Mouse (Mus musculus) heart, embryonic 14.5 days (tissue): ENCODE measurements around the gene Hap1. TPM values are rescaled to one million over a fixed set of nuclear protein-coding genes. Genes with fewer than 3 reads are reported as not detected.

Experiments used
- ATAC-seq: fragments of 200-750 bp; cut with Nextera tagmentation; 2 replicates; pipeline ENCODE4 v1.8.0; 2017; ENCODE audit warnings: low read depth, moderate TSS enrichment; ENCODE audit not compliant: insufficient number of reproducible peaks, insufficient read depth, low FRiP score
- H3K27ac ChIP-seq, 2 experiments: fragments of 200-500 bp in 1 of 2; fragments of 300-500 bp in 1 of 2; sonication (generic) in 1 of 2; replicated peaks in 1 of 2; 2 replicates each; pipeline ENCODE4 v1.5.1; 2012 to 2014; ENCODE audit warnings: low read depth in 2 of 2, low read length in 2 of 2, control low read depth in 1 of 2, mild to moderate bottlenecking in 1 of 2, mixed read lengths in 1 of 2; ENCODE audit not compliant: control insufficient read depth in 1 of 2, insufficient read depth in 1 of 2
- H3K27me3 ChIP-seq: fragments of 300-500 bp; sonication (generic); 2 replicates; pipeline ENCODE4 v1.6.1; 2014; ENCODE audit warnings: mild to moderate bottlenecking, low read length, control low read depth; ENCODE audit not compliant: control insufficient read depth, insufficient read depth
- H3K36me3 ChIP-seq: fragments of 300-500 bp; sonication (generic); 2 replicates; pipeline ENCODE4 v1.6.1; 2014; ENCODE audit warnings: mild to moderate bottlenecking, control low read depth, low read length, mixed read lengths; ENCODE audit not compliant: control insufficient read depth, insufficient read depth
- H3K4me1 ChIP-seq, 2 experiments: fragments of 200-500 bp in 1 of 2; fragments of 300-500 bp in 1 of 2; sonication (generic) in 1 of 2; 2 replicates each; pipeline ENCODE4 v1.6.1; 2012 to 2014; ENCODE audit warnings: low read length in 2 of 2, control low read depth in 1 of 2, mixed read lengths in 1 of 2; ENCODE audit not compliant: control insufficient read depth in 2 of 2, insufficient read depth in 2 of 2
- H3K4me2 ChIP-seq: fragments of 300-500 bp; sonication (generic); 2 replicates; pipeline ENCODE4 v1.6.1; 2014; ENCODE audit warnings: mild to moderate bottlenecking, low read length
- H3K4me3 ChIP-seq, 2 experiments: fragments of 200-500 bp in 1 of 2; fragments of 300-500 bp in 1 of 2; sonication (generic) in 1 of 2; 2 replicates each; pipeline ENCODE4 v1.5.1; 2012 to 2014; ENCODE audit warnings: low read length in 2 of 2, mild to moderate bottlenecking in 2 of 2, control low read depth in 1 of 2, low read depth in 1 of 2, moderate library complexity in 1 of 2; ENCODE audit not compliant: control insufficient read depth in 1 of 2, insufficient read depth in 1 of 2
- H3K9ac ChIP-seq: fragments of 300-500 bp; sonication (generic); 2 replicates; pipeline ENCODE4 v1.6.1; 2014; ENCODE audit warnings: mild to moderate bottlenecking, low read length
- H3K9me3 ChIP-seq: fragments of 300-500 bp; sonication (generic); 2 replicates; pipeline ENCODE4 v1.6.1; 2016; ENCODE audit warnings: low read length, control low read depth; ENCODE audit not compliant: control insufficient read depth
- WGBS: fragments of 180-500 bp; shearing (Covaris S2); extraction: QIAGEN DNeasy Blood & Tissue Kit; methylation state at CpG from one replicate; pipeline ENCODE4 v1.1.7; 2014; 5-methylcytosine and 5-hydroxymethylcytosine counted together
- polyA plus RNA-seq: library from polyadenylated mRNA; unstranded; fragments of >200 nt; fragmentation: Nextera tagmentation; extraction: Ambion mirVana; gene quantifications from 2 replicates; pipeline ENCODE4 v1.2.1, GENCODE M21; 2014

Gene Hap1
- polyA plus RNA-seq, 1 experiment from 2014 or later = 4.3 TPM

DNA sequence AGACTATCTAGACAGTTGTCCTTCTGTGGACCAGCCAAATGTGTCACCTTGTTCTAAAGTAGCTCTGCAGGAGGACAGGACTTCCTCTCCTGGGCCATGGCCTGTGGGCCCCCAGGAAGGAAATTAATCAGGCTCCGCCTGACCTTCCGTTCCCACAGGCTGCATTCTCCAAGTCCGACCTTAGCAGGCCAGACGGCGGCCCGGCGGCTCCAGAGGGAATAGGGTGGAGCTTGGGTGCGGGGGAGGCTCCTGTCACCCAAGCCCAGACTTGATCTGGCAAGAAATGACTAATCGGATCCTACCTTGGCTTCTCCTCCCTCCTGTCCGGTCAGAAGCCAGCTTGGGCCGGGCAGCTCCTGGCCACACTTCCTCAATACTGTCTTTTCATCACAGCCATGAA, 39.3 kb upstream of the Hap1 start:
- 6% methylated on average over 11 of the region's 11 CpGs for WGBS

GRCm38 (mm10) chr11:100394353-100395074, 38.6 kb upstream of the Hap1 start:
- Histone ChIP-seq H3K4me2 (peak overlapping the region; percentile 85), H3K27ac (peak overlapping the region; percentile 79 to 91), H3K27me3 (no peaks in the 10 kb centered on the region), H3K4me1 (peaks cover 60 to 75% of the 10 kb centered on the region in 2 experiments), H3K9ac (peak overlapping the region; percentile 93), H3K4me3 (peak overlapping the region in 1 of 2 experiments; percentile 88; a peak in 2 of 4 replicates), H3K9me3 (no peaks in the 10 kb centered on the region), H3K36me3 (peaks cover 18% of the 10 kb centered on the region; the same call in 1 of the 2 replicates)
- 64% methylated on average over 5 of the region's 5 CpGs for WGBS
- no peak for ATAC-seq

More for the DNA sequence above, 39.3 kb upstream of the Hap1 start:
- Histone ChIP-seq H3K27me3 (no peaks in the 10 kb centered on the region), H3K9ac (peak overlapping the region; percentile 93), H3K4me3 (peak overlapping the region; percentile 73 to 88), H3K9me3 (no peaks in the 10 kb centered on the region), H3K4me1 (peaks cover 58 to 75% of the 10 kb centered on the region in 2 experiments), H3K27ac (peak overlapping the region; percentile 79 to 91), H3K4me2 (peak overlapping the region; percentile 85), H3K36me3 (peaks cover 18% of the 10 kb centered on the region; the same call in 1 of the 2 replicates)
- ATAC-seq = no peak

DNA sequence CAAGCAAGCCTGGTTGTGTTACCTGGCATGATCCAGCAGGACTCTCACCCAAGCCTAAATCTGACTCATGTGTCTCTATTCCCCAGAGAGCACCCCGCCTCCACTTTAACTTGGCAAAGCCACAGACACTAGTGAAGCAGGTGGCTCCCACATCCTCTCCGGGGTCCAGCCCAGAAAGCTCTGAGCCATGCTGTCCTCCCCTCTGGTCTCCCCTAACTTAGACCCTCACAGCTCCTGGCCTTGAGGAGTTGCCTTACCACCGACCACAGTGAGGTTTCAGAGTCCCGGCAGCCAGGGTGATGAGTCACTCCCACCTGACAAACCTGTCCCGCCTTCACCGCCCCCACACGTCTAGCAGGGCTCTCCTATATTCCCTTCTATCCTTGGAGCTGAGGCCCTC, 37.8 kb upstream of the Hap1 start:
- H3K9ac ChIP-seq = 0 out of 2 replicates have a peak overlapping the region, but pooled peaks have one; percentile 25
- WGBS = 49% methylated on average over 7 of the region's 7 CpGs

DNA sequence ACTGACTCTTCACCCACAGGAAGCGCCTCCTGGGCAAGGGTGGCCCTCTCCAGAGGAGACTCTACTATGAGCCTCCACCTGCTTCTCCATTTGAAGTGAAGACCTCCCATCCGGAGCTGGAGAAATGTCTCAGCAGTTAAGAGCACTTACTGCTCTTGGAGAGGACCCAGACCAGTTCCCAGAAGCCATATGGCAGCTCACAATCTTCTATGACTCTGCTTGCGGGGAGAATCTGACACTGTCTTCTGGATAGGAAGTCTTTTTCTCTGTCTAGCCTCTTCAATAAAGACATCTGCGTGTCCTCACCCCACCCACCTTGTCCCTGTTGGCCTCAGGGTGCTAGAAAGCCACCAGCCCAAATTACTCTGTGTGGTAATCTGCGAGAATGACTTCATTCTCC, 37.0 kb upstream of the Hap1 start:
- no peak for ATAC-seq
- H3K27me3 ChIP-seq = no peaks in the 10 kb centered on the region
- H3K4me2 ChIP-seq = no peak overlapping the region
- peaks cover 71 to 81% of the 10 kb centered on the region in 2 experiments for H3K4me1 ChIP-seq
- 78% methylated on average over 5 of the region's 5 CpGs for WGBS
- H3K4me3 ChIP-seq = no peak overlapping the region
- peak overlapping the region in 1 of 2 experiments; percentile 35; a peak in 1 of 4 replicates for H3K27ac ChIP-seq
- H3K9ac ChIP-seq = no peak overlapping the region
- H3K9me3 ChIP-seq = no peaks in the 10 kb centered on the region
- peaks cover 18% of the 10 kb centered on the region; the same call in 1 of the 2 replicates for H3K36me3 ChIP-seq

More for the DNA sequence above, 37.8 kb upstream of the Hap1 start:
- Histone ChIP-seq H3K4me3 (no peak overlapping the region), H3K9me3 (no peaks in the 10 kb centered on the region), H3K27ac (0 out of 4 replicates have a peak overlapping the region, but pooled peaks of 1 of the 2 experiments have one; percentile 15), H3K4me1 (peaks cover 65 to 77% of the 10 kb centered on the region in 2 experiments), H3K4me2 (peak overlapping the region; percentile 28), H3K36me3 (peaks cover 18% of the 10 kb centered on the region; the same call in 1 of the 2 replicates), H3K27me3 (no peaks in the 10 kb centered on the region)
- ATAC-seq = no peak

- H3K9me3 ChIP-seq = no peaks in the 10 kb centered on the region
These were observed 36.0 kb upstream of the Hap1 start for GRCm38 (mm10) chr11:100391884-100392345.

DNA sequence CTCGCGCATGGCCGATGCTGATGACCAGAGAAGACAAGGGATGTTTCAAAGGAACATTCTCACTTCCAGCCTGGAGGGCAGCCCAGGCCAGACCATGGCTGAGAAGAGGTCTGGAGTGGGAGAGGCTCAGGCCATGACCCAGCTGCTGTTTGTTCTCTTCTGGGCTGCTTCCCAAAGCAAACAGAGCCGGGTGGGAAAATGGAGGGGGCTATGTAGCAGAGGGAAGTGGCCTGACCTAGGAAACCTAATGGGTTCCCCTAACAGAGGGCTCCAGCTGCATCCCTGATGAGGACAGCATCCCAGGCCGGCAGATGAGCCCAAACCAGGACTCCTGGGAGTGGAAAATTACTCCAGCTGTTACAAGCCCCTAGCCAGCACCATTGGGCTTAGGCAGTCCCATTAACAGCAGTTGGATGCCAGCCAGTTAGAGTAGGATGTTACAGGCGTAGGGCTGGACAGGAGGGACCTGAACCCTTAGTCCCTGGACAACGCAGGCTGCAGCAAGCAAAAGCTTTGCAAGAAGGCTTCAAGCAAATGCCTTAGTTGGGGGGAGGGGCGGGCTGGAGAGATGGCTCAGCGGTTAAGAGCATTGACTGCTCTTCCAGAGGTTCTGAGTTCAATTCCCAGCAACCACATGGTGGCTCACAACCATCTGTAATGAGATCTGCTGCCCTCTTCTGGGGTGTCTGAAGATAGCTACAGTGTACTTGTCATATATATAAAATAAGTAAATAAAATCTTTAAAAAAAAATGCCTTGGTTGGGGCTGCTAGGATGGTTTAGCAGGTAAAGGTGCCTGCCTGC, 35.4 kb upstream of the Hap1 start:
- Histone ChIP-seq H3K4me1 (peaks cover 86 to 96% of the 10 kb centered on the region in 2 experiments), H3K4me2 (peak overlapping the region; percentile 43), H3K36me3 (peaks cover 19% of the 10 kb centered on the region), H3K9ac (0 out of 2 replicates have a peak overlapping the region, but pooled peaks have one; percentile 27), H3K27me3 (no peaks in the 10 kb centered on the region), H3K9me3 (no peaks in the 10 kb centered on the region), H3K4me3 (no peak overlapping the region), H3K27ac (peak overlapping the region; percentile 46 to 86)
- peak; percentile 59 for ATAC-seq
- WGBS = 42% methylated on average over 9 of the region's 9 CpGs

More at GRCm38 (mm10) chr11:100391884-100392345, 36.0 kb upstream of the Hap1 start:
- Histone ChIP-seq H3K27me3 (no peaks in the 10 kb centered on the region), H3K36me3 (peaks cover 18% of the 10 kb centered on the region; the same call in 1 of the 2 replicates), H3K4me2 (no peak overlapping the region), H3K27ac (0 out of 4 replicates have a peak overlapping the region, but pooled peaks of 1 of the 2 experiments have one; percentile 86), H3K4me3 (no peak overlapping the region), H3K4me1 (peaks cover 81 to 91% of the 10 kb centered on the region in 2 experiments), H3K9ac (no peak overlapping the region)
- no peak for ATAC-seq
- WGBS = 90% methylated on average over 7 of the region's 7 CpGs

DNA sequence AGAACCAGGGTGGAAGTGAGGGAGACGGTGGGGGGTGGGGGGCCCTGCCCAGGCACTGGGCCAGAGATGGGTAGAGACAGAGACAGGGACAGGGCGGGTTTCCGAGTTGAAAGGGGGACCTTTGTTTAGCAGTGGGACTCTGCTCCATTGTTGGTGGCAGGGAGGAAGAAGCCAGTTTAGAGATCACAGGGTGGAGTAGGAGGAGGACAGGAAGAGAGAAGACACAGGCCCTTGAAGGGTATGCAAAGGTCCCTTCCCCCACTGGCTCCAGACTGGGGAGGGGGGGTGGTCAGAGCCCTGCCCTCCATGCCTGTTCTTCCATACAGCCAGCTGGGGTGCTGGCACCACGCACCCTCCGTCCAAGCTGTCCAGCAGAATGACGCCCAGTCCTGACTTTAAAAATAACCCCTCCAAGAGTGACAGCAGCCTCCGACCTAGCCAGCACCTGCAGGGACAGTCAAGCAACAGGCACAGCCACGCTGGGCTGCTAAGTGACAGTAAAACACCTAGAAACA, 34.1 kb upstream of the Hap1 start:
- H3K36me3 ChIP-seq = peaks cover 32% of the 10 kb centered on the region
- WGBS = 11% methylated on average over 8 of the region's 8 CpGs
- H3K4me3 ChIP-seq = no peak overlapping the region
- peak overlapping the region; percentile 46 to 86 for H3K27ac ChIP-seq
- H3K9me3 ChIP-seq = no peaks in the 10 kb centered on the region
- H3K27me3 ChIP-seq = no peaks in the 10 kb centered on the region
- ATAC-seq = 0 out of 2 replicates have a peak, but pooled peaks have one; percentile 5
- H3K9ac ChIP-seq = peak overlapping the region; percentile 51
- peak overlapping the region; percentile 43 for H3K4me2 ChIP-seq
- H3K4me1 ChIP-seq = peaks cover 76 to 86% of the 10 kb centered on the region in 2 experiments
